Mouse (Mus musculus) NIH3T3 (cell line): ENCODE data around the gene Sprr2k.

Experiments used
- DNase-seq: peaks from one replicate; pipeline ENCODE4 v3.0.0-alpha.2; 2012; ENCODE audit warnings: low read depth

Gene Sprr2k

GRCm38 (mm10) chr3:92432282-92432681 is at the start of gene Sprr2k:
Gene Sprr2k (plus strand): TSS chr3:92432582.
- no peak for DNase-seq

DNA sequence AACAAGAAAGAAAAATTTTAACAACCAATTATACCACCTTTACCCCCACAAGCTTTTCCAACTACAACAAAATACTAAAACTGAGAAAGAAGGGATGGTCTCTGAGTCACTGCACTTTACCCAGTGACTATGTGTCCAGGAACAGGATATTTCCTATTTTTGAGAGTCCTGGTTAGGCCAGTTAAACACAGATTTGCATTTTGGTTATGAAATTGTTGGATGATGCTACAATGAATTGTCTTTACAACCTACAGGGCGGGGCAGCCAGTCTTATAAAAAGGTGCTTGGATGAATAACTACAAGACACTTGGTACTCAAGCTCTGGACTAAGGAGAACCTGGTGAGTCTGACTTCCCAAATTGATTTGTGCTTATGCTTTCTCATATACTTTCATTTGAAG is 47.0 kb upstream of the Sprr2k start, which contains the start of gene Sprr2h:
Sprr2h (plus strand) TSS at position 301 of the 400 bp plus-strand sequence.
- no peak for DNase-seq

GRCm38 (mm10) chr3:92394301-92394700 is 38.1 kb upstream of the Sprr2k start:
- DNase-seq, result peak; percentile 1

DNA sequence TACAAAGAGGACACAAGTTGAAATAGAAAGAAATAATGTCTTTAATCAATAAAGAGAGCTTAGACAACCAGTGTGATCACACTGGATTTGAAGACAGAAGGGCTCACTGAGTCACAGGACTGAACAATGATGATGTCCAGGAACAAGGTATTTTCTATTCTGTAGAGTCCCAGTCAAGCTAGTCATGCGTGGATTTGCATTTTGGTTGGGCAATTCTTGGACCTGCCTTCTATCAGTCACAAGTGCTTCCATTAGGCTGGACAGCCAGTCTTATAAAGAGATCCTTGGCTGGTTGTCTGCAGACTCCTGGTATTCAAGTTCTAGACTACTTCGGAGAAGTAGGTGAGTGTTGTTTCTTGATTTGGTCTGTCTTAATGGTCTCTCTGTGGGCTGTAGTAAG is 24.7 kb upstream of the Sprr2k start, which contains the start of gene Sprr2i:
Sprr2i (plus strand) TSS at position 301 of the 400 bp plus-strand sequence.
- no peak for DNase-seq

DNA sequence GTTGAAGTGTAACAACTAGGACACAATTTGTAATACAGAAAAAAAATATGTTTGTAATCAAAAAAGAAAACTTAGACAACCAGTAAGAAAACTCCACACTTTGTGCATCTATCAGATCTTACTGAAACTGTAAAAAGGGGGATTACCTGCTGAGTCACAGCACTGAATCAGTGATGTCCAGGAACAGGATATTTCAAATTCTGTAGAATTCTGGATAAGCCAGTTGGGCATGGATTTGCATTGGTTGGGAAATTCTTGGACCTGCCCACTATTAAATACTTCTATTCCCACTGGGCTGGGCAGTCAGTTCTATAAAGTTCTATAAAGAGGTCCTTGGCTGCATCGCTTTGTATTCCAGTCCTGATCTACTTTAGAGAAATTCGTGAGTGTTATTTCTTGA is 14.6 kb upstream of the Sprr2k start, which contains the start of gene Sprr2j-ps:
Sprr2j-ps (plus strand) TSS at position 301 of the 400 bp plus-strand sequence.
- no peak for DNase-seq

- DNase-seq, result no peak
Measured at GRCm38 (mm10) chr3:92429323-92429722, 3.1 kb upstream of the Sprr2k start, which contains the start of gene Gm9774. Gene Gm9774 (minus strand): TSS chr3:92429423.

- no peak for DNase-seq
Measured at GRCm38 (mm10) chr3:92438689-92439088, 6.3 kb downstream of the Sprr2k start, which contains the start of gene Sprr1b. Gene Sprr1b (minus strand): TSS chr3:92438789.

GRCm38 (mm10) chr3:92440177-92440576 is 7.8 kb downstream of the Sprr2k start:
- DNase-seq, result no peak

DNA sequence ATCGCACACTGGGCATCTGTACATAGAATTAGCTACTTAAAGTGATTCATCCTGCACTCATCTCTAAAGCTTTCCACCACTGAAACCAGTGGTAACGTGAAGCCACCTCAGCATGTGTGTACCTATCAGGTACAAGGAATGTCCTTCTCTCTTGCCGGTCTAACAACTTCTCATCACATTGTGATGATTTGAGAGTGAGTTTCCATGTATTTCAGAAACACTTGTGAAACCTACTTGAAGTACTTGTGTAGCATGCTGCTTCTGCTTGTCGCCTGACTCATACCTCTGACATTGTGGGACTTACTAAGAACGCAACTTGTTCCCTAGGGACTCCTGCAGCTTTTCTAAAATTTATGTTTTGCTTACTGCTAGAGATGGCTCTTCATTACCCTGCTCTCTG is 22.8 kb downstream of the Sprr2k start:
- DNase-seq, result no peak

GRCm38 (mm10) chr3:92458620-92459019 is 26.2 kb downstream of the Sprr2k start, which contains the start of gene Sprr3:
Gene Sprr3 (minus strand): TSS chr3:92458720.
- no peak for DNase-seq

DNA sequence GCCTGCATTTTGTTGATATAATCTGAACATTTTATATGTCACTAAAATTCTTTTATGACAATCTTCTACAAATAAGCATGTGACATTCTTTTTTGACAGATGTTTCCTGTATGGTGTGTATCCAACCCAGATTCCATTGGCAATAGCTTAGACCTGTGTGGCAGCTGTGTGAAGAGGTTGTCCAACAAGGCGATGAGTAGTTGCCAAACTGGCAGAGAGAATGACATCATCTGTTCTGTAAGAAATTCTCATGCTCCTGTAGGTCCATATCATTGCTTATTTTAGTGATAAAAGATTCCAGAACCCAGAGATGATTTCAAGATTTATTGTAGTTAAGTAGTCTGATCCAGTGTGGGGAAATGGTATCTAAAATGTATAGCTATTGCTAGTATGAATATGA is 34.2 kb downstream of the Sprr2k start:
- DNase-seq, result no peak

- no peak for DNase-seq
Measured at GRCm38 (mm10) chr3:92467424-92467823, 35.0 kb downstream of the Sprr2k start.

GRCm38 (mm10) chr3:92470111-92470510 is 37.7 kb downstream of the Sprr2k start:
- no peak for DNase-seq

DNA sequence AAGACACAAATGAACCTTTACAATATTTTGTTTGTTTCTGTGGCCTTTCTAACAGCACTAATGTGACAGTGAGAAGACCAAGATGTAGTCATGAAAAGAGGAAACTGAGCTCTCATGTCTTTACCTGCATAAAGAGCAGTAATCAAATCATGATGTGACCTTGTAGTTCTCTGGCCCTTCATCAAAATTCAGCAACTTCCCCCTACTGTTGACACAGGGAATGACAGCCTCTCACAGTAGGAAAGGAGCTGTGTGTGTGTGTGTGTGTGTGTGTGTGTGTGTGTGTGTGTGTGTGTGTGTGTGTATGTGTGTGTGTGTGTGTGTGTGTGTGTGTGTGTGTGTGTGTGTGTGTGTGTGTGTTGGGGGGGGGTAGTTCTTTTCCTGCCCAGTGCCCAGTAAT is 48.9 kb downstream of the Sprr2k start:
- DNase-seq, result peak; percentile 4
